Mouse (Mus musculus) bone marrow, adult 2 months (tissue): ENCODE results near the gene Sdccag8.

Experiments
- CTCF ChIP-seq: fragments of 200-500 bp; IDR thresholded peaks from 2 replicates; pipeline ENCODE4 v1.5.1; 2011; ENCODE audit warnings: low read length, control low read depth; ENCODE audit not compliant: control insufficient read depth, insufficient read depth
- POLR2A ChIP-seq: fragments of 200-500 bp; IDR thresholded peaks from 2 replicates; pipeline ENCODE4 v1.6.1; 2011; ENCODE audit warnings: low read depth, mild to moderate bottlenecking, control low read depth, low read length, borderline replicate concordance; ENCODE audit not compliant: control insufficient read depth

DNA sequence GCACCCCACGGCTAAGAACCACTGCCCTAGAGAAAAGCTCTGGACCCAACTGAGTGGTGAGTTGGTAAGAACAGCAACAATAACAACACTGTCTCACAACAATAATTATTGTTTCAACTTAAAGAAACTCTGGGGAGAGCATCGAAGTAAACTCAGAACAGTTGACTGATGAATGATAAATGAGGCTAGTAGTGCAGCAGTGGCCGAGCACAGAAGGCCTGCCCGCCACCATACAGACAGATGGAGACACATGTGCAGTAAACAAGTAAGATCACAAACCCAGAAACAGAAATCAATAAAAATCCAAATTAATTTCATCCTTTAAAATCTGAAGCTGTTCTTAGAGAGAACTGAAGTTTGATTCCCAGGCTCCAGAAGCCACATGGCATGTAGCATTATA lies 225.6 kb downstream of the Sdccag8 start:
- no peak for TF ChIP-seq POLR2A
- TF ChIP-seq CTCF: no peak
